Mouse (Mus musculus): ENCODE results near the gene Ccdc85a.
A peak's percentile ranks its signal among the peaks of the same experiment; 100 is the strongest.

The Ccdc85a gene

DNA sequence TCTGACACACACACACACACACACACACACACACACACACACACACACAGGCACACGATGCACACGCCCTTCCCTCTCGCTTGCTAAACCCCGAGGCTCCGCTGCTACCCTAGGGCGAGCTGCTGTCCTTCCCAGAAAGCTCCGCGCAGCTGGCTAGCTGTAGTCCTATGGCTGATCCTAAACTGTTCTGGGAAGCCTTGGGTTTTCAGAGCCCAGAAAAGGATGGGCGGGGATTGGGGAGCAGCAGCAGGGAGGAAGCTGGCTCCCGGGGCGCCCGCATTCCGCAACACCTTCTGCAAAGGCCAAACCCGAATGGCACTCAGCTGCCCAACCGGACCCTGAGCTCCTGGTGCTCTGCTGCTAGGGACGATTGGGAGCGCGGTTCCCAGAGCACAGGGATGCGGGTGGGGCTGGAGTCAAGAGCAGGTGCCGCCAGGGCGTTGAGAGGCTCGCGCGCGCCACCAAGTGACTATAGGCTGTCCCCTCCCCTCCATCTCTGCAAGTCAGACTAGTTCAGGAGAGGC is at the start of gene Ccdc85a:
TSS of gene Ccdc85a (minus strand) at position 414 of the 524 bp plus-strand sequence.
- peak; percentile 63 to 78 for DNase-seq (ENCODE audit: low spot score in 2 of 2)

DNA sequence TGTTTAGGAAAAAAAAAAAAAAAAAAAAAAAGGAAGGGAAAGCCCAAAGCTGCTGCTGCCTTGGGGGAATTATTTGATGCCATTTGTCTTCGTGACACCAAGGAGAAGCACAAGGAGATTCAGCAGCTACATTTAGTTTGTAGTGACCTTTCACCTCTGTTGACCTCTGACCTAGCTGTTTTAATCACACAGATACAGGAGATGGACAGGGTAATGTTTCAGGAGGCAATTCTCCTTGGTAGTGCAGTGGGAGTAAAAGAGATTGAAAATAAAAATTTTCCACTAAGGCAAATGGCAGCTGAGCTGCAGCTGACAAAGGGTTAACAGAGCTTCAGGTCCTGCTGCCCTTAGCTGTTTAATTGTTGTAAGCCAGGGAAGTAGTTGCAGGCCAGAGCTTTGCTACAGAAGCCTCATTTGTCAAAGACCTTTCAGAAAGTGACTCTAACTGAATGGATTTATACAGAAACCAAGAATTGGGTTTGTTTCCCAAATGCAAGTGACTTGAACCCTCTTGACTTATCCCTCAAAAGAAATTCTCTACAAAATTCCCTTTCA is 49.5 kb upstream of the Ccdc85a start:
- no peak for DNase-seq (ENCODE audit: low spot score in 2 of 2)

DNA sequence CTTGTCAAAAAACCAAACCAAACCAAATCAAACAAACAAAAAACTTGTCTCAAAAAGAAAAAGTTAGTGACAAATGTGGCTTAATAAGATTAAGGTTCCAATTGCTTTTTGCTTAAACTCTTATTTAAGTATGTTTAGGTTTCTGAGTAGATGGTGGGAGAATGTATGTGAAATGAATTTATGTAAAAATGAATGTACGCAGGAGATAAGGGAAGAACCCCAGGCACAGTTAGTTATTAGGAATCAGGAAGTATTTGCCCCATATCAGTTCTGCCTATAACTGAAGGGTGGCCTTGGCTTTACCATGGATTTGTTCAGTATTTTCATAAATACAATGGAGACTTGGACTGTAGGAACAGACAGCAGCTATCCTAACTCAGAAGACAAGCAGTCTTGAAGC is 49.0 kb upstream of the Ccdc85a start:
- DNase-seq (ENCODE audit: low spot score in 2 of 2), result no peak

DNA sequence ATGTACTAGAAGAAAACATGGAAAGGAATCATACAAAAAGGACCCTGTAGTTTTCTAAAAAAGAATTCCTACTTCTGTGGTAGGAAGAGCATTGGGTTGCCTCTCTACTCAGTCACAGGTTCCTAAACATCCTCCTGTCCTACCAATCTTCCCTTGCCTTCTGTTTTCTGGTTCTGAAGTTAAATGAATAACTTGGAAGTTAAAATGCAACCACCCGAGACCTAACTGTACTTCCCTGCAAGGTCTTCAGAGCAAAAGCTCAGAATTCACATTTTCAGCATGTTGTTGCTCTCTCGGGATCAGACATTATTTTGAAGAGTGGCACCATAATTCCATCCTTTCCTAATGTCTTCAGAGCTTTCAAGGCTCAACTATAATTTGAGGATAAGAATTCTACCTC is 46.6 kb upstream of the Ccdc85a start:
- no peak for DNase-seq (ENCODE audit: low spot score in 2 of 2)

DNA sequence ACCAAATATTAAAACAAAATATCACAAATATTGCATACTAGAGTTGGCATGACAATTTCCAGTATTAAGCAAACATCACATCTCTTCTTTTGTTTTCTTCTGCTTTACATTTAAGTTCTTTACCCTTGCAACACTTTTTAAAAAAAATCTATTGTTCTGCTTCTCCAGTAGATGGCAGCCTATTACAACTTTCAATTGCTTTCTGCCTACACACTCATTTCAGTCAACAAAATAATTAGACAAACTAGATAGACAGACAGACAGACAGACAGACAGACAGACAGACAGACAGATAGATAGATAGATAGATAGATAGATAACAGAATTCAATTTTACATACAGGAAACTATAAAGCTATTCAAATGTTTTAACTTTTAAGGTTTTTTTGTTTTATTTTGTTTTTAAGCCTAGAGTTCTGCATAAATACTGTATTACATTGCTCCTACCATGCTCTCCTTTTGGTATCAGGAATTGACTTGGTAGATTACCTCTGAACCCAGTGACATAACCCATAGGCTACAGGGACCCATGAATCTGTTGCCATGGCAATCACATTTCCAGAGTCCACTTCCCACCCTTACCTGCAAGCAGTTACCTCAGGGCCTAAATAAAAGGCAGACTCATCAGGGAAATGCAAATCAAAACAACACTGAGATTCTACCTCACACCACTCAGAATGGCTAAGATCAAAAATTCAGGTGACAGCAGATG is 26.8 kb upstream of the Ccdc85a start:
- no peak for DNase-seq (ENCODE audit: low spot score in 2 of 2)

- no peak for DNase-seq (ENCODE audit: low spot score in 2 of 2)
Observed at GRCm38 (mm10) chr11:28583138-28583910, 800 bp downstream of the Ccdc85a start.

- DNase-seq (ENCODE audit: low spot score in 2 of 2), result no peak
Observed at GRCm38 (mm10) chr11:28582218-28582617, 1.9 kb downstream of the Ccdc85a start.

GRCm38 (mm10) chr11:28572423-28572822 is 11.7 kb downstream of the Ccdc85a start:
- no peak for DNase-seq (ENCODE audit: low spot score in 2 of 2)

DNA sequence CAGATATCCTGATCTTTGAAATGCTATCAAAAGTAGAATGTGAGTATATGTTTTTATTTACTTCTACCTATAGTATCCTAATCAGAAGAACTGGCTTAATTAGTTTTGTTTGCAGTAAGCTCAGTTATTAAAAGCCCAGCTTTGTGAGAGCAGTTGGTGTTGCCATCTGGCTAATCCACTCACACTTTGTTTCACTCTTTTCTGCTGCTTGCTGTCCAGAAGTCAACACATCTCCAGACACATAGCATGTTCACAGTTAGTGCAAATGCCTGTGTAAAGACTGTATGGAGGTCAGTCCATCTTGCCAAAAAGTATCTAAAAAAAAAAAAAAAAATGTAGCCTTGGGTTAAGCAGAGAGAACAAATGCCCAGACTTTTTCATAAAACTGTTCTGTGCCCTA is 27.7 kb downstream of the Ccdc85a start:
- no peak for DNase-seq (ENCODE audit: low spot score in 2 of 2)

GRCm38 (mm10) chr11:28543429-28543828 is 40.7 kb downstream of the Ccdc85a start:
- DNase-seq (ENCODE audit: low spot score in 2 of 2), result no peak

GRCm38 (mm10) chr11:28541307-28541706 is 42.8 kb downstream of the Ccdc85a start:
- no peak for DNase-seq (ENCODE audit: low spot score in 2 of 2)

- no peak for DNase-seq (ENCODE audit: low spot score in 2 of 2)
Observed at GRCm38 (mm10) chr11:28533286-28533685, 50.8 kb downstream of the Ccdc85a start.

DNA sequence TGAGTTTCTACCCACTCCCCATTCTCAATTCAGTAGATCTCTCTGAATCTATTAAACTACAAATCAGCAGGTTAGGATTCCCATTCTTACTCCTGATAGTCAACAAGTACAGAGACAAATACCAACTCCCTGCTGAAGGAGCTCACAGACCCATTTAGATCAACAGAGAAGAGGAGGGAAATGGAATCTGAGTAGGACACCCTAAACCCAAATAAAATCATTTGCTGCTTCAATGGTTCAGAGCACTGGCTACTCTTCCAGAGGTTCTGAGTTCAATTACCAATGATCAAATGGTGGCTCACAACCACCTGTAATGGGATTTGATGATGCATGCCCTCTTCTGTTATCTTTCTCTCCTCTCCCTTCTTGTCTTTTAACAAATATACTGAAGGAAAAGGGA is 82.9 kb downstream of the Ccdc85a start:
- no peak for DNase-seq (ENCODE audit: low spot score in 2 of 2)

GRCm38 (mm10) chr11:28497034-28497433 is 87.1 kb downstream of the Ccdc85a start:
- no peak for DNase-seq (ENCODE audit: low spot score in 2 of 2)

- DNase-seq (ENCODE audit: low spot score in 2 of 2), result no peak
Observed at GRCm38 (mm10) chr11:28493362-28493761, 90.8 kb downstream of the Ccdc85a start.

DNA sequence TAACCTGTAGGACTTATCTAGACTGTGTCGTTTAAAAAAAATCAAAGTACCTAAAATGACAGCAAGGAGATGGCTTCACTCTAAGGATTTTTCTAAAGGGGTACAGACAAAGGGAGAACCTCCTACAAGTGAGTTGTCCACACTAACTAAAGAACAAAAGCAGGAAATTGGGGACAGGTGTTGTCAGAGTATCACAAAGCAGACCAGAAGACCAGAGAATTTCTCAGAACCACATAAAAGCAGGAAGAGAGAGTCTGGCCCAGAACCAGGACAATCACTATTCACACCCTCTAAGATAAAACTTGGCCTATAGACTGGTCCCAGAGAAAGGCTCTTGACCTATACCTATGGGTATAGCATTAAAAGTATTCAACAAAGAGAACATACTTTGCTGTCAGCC is 92.8 kb downstream of the Ccdc85a start:
- DNase-seq (ENCODE audit: low spot score in 2 of 2), result no peak

DNA sequence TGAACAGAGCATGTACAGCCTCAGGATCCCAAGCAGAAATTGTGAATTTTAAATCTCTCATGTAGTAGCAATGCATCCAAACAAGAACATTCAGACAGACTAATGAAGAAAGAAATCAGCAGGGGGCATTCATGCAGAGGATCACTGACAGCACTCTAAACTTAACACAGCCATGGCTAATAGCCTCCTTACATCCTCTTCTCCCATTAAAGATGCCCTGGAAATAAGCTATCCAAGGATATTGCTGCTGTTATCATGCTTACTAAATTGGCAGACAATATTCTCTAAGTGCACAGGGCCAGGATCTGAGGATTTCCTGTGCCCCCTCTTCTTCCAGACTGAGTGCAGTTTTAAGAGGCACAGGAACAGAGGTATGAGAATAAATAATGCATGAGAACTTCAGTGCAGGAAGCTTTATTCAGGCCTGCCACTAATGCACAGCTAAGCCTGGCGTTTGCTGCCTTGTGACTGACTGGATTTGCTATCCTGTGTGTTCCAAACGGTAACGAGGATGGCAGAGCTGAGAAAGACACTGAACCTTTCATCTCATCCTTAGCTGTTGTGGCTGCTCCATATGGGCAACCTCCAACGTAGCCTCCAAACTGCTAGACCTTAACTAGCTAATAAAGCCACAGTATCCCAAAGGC is 99.9 kb downstream of the Ccdc85a start:
- no peak for DNase-seq (ENCODE audit: low spot score in 2 of 2)

- no peak for DNase-seq (ENCODE audit: low spot score in 2 of 2)
Observed at GRCm38 (mm10) chr11:28477088-28477487, 107.0 kb downstream of the Ccdc85a start.

DNA sequence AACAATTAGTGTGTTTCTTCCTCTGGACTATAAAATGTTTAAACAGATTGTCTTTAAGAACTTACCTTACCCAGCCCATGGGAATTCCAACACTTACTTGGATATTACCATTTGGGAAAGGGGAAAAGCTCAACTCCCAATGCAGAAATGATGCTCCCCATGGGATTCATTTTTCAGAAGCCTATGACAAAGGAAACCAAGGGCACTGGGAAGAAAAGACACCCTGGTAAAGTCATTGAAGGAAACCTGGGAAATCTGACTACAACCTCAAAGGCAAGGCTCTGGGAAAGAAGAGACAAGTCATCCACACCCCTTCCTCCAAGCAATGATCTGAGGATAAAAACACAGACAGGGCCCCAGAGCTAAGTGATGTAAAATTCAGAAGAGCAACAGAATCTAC is 118.4 kb downstream of the Ccdc85a start:
- DNase-seq (ENCODE audit: low spot score in 2 of 2), result no peak

- DNase-seq (ENCODE audit: low spot score in 2 of 2), result no peak
Observed at GRCm38 (mm10) chr11:28464926-28465325, 119.2 kb downstream of the Ccdc85a start.

DNA sequence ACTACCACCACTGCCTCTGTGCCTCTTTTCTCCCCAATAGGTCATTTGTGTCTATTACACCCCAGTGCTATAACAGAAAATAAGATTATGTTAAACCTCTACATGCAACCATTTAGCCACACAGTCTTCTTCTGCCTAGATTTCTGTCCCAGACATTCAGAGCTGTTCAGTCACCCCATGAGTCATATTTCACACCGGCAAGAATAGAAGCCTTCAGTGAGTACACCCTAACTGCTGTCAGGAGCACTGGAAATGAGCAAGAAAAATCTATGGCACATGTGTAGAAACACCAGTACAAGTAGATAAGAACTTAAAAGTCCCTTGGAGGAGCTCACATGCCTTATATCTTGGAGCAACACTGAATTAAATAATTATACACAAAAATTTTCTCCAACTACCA is 125.0 kb downstream of the Ccdc85a start:
- DNase-seq (ENCODE audit: low spot score in 2 of 2), result no peak

DNA sequence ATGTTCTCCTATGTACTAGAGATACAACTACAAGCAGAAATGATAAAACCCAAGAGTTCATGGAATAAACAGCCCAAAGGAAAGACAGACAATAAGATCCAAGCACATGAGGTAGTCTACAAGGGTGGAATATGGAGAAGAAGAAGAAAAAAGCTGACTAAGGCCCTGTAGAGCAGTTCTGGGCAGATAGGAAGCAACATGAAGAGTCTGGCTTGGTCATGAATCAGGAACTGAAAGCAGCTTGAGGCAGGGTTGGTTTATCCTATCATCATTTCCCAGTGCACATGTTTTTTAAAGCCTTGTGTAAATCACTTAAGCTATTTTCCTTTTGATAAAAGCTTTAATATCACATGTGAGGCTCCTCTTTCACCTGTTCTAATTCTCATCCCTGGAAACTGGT is 144.2 kb downstream of the Ccdc85a start:
- DNase-seq (ENCODE audit: low spot score in 2 of 2), result no peak
